In the genomic region with DNA sequence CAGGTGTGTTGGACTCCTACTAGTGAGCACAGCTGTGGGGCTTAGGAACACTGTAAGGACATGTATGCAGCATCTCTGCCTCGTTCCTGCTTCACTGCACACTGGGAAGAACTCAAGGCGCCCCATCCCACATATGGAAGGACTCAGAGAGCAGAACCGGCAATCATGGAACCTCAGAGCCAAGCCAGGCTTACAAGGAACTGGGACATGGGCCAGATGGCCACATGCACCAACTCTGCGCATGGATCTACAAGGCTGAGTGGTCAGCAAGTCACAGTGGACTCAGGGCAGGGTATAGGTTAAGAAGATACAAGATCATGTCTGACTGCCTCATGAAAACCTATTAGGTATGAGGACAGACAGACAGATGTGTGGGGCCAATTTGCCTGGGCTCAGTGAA, we compare ENCODE assay signal across 21 mouse cellular contexts.
DNase-seq lines count a peak whose midpoint lies in the region; ATAC-seq and TF ChIP-seq lines count a peak whose summit lies in the region.
"Had no signal": no experiment of that assay in that cellular context is flagged by ENCODE, and none has a peak within 500 bp of the region (broad histone marks: within the 10 kb centered on the region; RNA-seq: fewer than 3 reads in every experiment).

No protein-coding gene starts in this region.

- H3K4me2 ChIP-seq in hindbrain, embryonic 16.5 days (ENCODE audit: low read length) = no peak overlapping the region
- no peak overlapping the region for H3K4me2 ChIP-seq in lung, postnatal 0 days (replicated peaks; ENCODE audit: low read depth, low read length)
- H3K4me2 ChIP-seq: embryonic facial prominence, embryonic 15.5 days; heart, embryonic 13.5 days; hindbrain, embryonic 15.5 days; midbrain, embryonic 12.5 days; neural tube, embryonic 12.5 days had no signal

- no peak for DNase-seq in hindbrain, embryonic 10.5 days (ENCODE audit: low spot score)
- peak; percentile 18 to 62 for DNase-seq in lung, postnatal 4 days
- DNase-seq in lung, postnatal 0 days (ENCODE audit: low spot score) = no peak
- DNase-seq in cerebellum, adult 2 months = peak; percentile 49 to 69
- DNase-seq in cerebellum, postnatal 25 days = peak; percentile 61 to 76
- DNase-seq in urinary bladder, postnatal 14 days (ENCODE audit: low spot score) = no peak
- DNase-seq: adrenal gland, postnatal 14 days; kidney, adult 9 months; right cerebral cortex, postnatal 25 days; spleen, adult 18-20 months had no signal

- ATAC-seq in hindbrain, embryonic 16.5 days = 0 out of 2 replicates have a peak, but pooled peaks have one; percentile 34
- ATAC-seq in lung, postnatal 0 days = no peak
- no peak for ATAC-seq in monocyte, adult 5-6 weeks (replicated peaks; ENCODE audit: insufficient number of reproducible peaks, low FRiP score, low TSS enrichment, poor library complexity, severe bottlenecking)
- ATAC-seq: activated CD4-positive, CD25-positive, alpha-beta regulatory T cell, adult 4 months; forebrain, embryonic 14.5 days; intestine, embryonic 16.5 days had no signal

- H3K4me1 ChIP-seq in hindbrain, embryonic 16.5 days (ENCODE audit: control insufficient read depth, insufficient read depth, low read depth, low read length) = peaks cover 4% of the 10 kb centered on the region; the same call in 1 of the 2 replicates
- no peaks in the 10 kb centered on the region for H3K4me1 ChIP-seq in hindbrain, embryonic 10.5 days (replicated peaks)
- no peaks in the 10 kb centered on the region for H3K4me1 ChIP-seq in lung, postnatal 0 days (ENCODE audit: insufficient read depth, low read depth, low read length)
- peaks cover 42% of the 10 kb centered on the region for H3K4me1 ChIP-seq in cerebellum, adult 2 months (ENCODE audit: control insufficient read depth, insufficient read depth, low read length)
- H3K4me1 ChIP-seq: embryonic facial prominence, embryonic 15.5 days; heart, embryonic 13.5 days; midbrain, embryonic 12.5 days; neural tube, embryonic 12.5 days had no signal

- no peaks in the 10 kb centered on the region for H3K27me3 ChIP-seq in hindbrain, embryonic 16.5 days (replicated peaks; ENCODE audit: control insufficient read depth, insufficient read depth, low read length)
- no peaks in the 10 kb centered on the region for H3K27me3 ChIP-seq in hindbrain, embryonic 10.5 days (ENCODE audit: insufficient read depth, poor library complexity, severe bottlenecking)
- no peaks in the 10 kb centered on the region for H3K27me3 ChIP-seq in lung, postnatal 0 days (replicated peaks; ENCODE audit: insufficient read depth, low read length)
- H3K27me3 ChIP-seq in cerebellum, adult 2 months (ENCODE audit: control insufficient read depth, insufficient read depth, low read length) = no peaks in the 10 kb centered on the region
- H3K27me3 ChIP-seq: embryonic facial prominence, embryonic 15.5 days; heart, embryonic 13.5 days; hindbrain, embryonic 15.5 days; midbrain, embryonic 12.5 days; neural tube, embryonic 12.5 days had no signal

- TF ChIP-seq CTCF in lung, postnatal 0 days (IDR thresholded peaks at IDR 0.05) = no peak
- TF ChIP-seq CTCF in cerebellum, adult 2 months (IDR thresholded peaks at IDR 0.05; ENCODE audit: borderline replicate concordance, insufficient read depth, low read depth, low read length) = no peak

- H3K9me3 ChIP-seq in hindbrain, embryonic 16.5 days (ENCODE audit: control insufficient read depth, low read length) = no peaks in the 10 kb centered on the region
- H3K9me3 ChIP-seq in hindbrain, embryonic 10.5 days = no peaks in the 10 kb centered on the region
- H3K9me3 ChIP-seq in lung, postnatal 0 days (ENCODE audit: low read length) = no peaks in the 10 kb centered on the region
- H3K9me3 ChIP-seq: embryonic facial prominence, embryonic 15.5 days; heart, embryonic 13.5 days; hindbrain, embryonic 15.5 days; midbrain, embryonic 12.5 days; neural tube, embryonic 12.5 days had no signal

- H3K4me3 ChIP-seq in hindbrain, embryonic 16.5 days (ENCODE audit: low read length) = no peak overlapping the region
- no peak overlapping the region for H3K4me3 ChIP-seq in hindbrain, embryonic 10.5 days
- H3K4me3 ChIP-seq in lung, postnatal 0 days (ENCODE audit: low read depth, low read length) = no peak overlapping the region
- no peak overlapping the region for H3K4me3 ChIP-seq in cerebellum, adult 2 months (replicated peaks; ENCODE audit: insufficient read depth, low read depth, low read length)
- H3K4me3 ChIP-seq: embryonic facial prominence, embryonic 15.5 days; heart, embryonic 13.5 days; hindbrain, embryonic 15.5 days; midbrain, embryonic 12.5 days; neural tube, embryonic 12.5 days had no signal

- TF ChIP-seq EP300 in lung, postnatal 0 days (IDR thresholded peaks at IDR 0.05) = no peak

- 87% methylated on average over 4 of the region's 4 CpGs for WGBS in hindbrain, embryonic 16.5 days
- whole genome bisulfite sequencing in hindbrain, embryonic 10.5 days = 93% methylated on average over 4 of the region's 4 CpGs
- 72% methylated on average over 4 of the region's 4 CpGs for WGBS in lung, postnatal 0 days
- 32% methylated on average over 4 of the region's 4 CpGs for WGBS in cerebellum, adult 2 months

- no peak for TF ChIP-seq POLR2A in cerebellum, adult 2 months (IDR thresholded peaks at IDR 0.05; ENCODE audit: borderline replicate concordance, insufficient read depth, low read length)

- H3K36me3 ChIP-seq in hindbrain, embryonic 16.5 days (ENCODE audit: control insufficient read depth, insufficient read depth, low read length) = no peaks in the 10 kb centered on the region
- peaks cover 35% of the 10 kb centered on the region for H3K36me3 ChIP-seq in hindbrain, embryonic 10.5 days
- H3K36me3 ChIP-seq in lung, postnatal 0 days (ENCODE audit: insufficient read depth, low read length) = no peaks in the 10 kb centered on the region; the same call in 1 of the 2 replicates
- H3K36me3 ChIP-seq: embryonic facial prominence, embryonic 15.5 days; heart, embryonic 13.5 days; hindbrain, embryonic 15.5 days had no signal

- no peak overlapping the region for H3K27ac ChIP-seq in hindbrain, embryonic 16.5 days (ENCODE audit: low read depth, low read length)
- no peak overlapping the region for H3K27ac ChIP-seq in hindbrain, embryonic 10.5 days
- H3K27ac ChIP-seq in lung, postnatal 0 days (ENCODE audit: low read length) = no peak overlapping the region
- H3K27ac ChIP-seq in cerebellum, adult 2 months (ENCODE audit: insufficient read depth, low read length) = no peak overlapping the region
- H3K27ac ChIP-seq: embryonic facial prominence, embryonic 15.5 days; heart, embryonic 13.5 days; hindbrain, embryonic 15.5 days; liver, embryonic 14.5 days; midbrain, embryonic 12.5 days; neural tube, embryonic 12.5 days had no signal

- H3K9ac ChIP-seq in hindbrain, embryonic 16.5 days (ENCODE audit: low read depth, low read length) = no peak overlapping the region
- no peak overlapping the region for H3K9ac ChIP-seq in lung, postnatal 0 days (replicated peaks; ENCODE audit: low read depth)
- H3K9ac ChIP-seq: embryonic facial prominence, embryonic 15.5 days; heart, embryonic 13.5 days; hindbrain, embryonic 15.5 days; liver, embryonic 14.5 days; midbrain, embryonic 12.5 days; neural tube, embryonic 12.5 days had no signal

Comparison
In these comparisons a context has a peak if more than half of its experiments do, and no peak if none do; other contexts are left out.
1. DNase-seq: peak in lung, postnatal 4 days (2 of 2), cerebellum, adult 2 months (2 of 2) and cerebellum, postnatal 25 days (2 of 2); none in hindbrain, embryonic 10.5 days (single experiment), lung, postnatal 0 days (single experiment) and urinary bladder, postnatal 14 days (single experiment).